In the genomic region with DNA sequence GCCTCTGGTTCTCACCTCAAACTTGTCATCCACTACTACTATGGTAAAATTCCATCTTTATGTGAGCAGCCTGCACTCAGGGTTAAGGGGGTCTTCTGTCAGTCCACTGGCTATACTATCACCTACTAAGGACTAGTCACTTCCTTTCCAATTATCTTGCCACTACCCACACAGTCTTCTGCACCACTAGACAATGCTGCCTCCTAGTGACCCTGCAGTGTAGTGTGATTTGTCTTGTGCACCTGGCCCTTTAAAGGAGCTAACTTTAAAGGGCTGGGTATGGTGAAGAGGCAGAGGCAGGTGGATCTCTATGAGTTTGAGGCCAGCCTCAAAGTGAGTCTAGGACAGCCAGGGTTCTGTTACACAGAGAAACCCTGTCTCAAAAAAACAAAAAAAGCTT, we compare ENCODE assay signal across 11 mouse cellular contexts. TPM values are rescaled to one million over a fixed set of nuclear protein-coding genes. Genes with fewer than 3 reads are reported as not detected.
DNase-seq lines count a peak whose midpoint lies in the region; ATAC-seq and TF ChIP-seq lines count a peak whose summit lies in the region.
"Had no signal": no experiment of that assay in that cellular context is flagged by ENCODE, and none has a peak within 500 bp of the region (broad histone marks: within the 10 kb centered on the region; RNA-seq: fewer than 3 reads in every experiment).

No protein-coding gene starts in this region.

- ATAC-seq in megakaryocyte progenitor cell, adult 5-6 weeks (replicated peaks; ENCODE audit: poor library complexity) = peak; percentile 69

- TF ChIP-seq CTCF in layer of hippocampus, adult 2 months (conservative IDR thresholded peaks at IDR 0.05) = peak; percentile 71

- DNase-seq in layer of hippocampus, adult 2 months (ENCODE audit: low spot score in 2 of 2) = no peak
- DNase-seq in layer of hippocampus, postnatal 36 days = no peak
- DNase-seq in CD4-positive, CD25-positive, alpha-beta regulatory T cell, adult 2 months (ENCODE audit: low read depth, low spot score) = peak; percentile 76
- DNase-seq in T-cell, adult 2 months (ENCODE audit: low spot score) = peak; percentile 30
- DNase-seq in cerebellum, postnatal 14 days = no peak
- no peak for DNase-seq in heart, postnatal 36 days
- no peak for DNase-seq in right cerebral cortex, adult 2 months (ENCODE audit: low spot score in 2 of 2)
- DNase-seq: kidney, adult 9 months had no signal

- no peak overlapping the region for H3K4me3 ChIP-seq in layer of hippocampus, adult 2 months
- H3K4me3 ChIP-seq: embryonic facial prominence, embryonic 13.5 days; heart, embryonic 13.5 days had no signal

- H3K27ac ChIP-seq in layer of hippocampus, adult 2 months = peak overlapping the region; percentile 92

- intact Hi-C loops in heart, postnatal 36 days (cut with DNase I) = no loop called here

RNA-seq across cellular contexts. Expression of gene Capn12, which starts 35.3 kb away (rescaled TPM):
- total RNA-seq in layer of hippocampus, adult 2 months (2021) = under 1 TPM; 0.15 to 0.29 TPM
- total RNA-seq in layer of hippocampus, postnatal 36 days (2021) = under 1 TPM; 0.22 to 0.35 TPM
- total RNA-seq in megakaryocyte progenitor cell, adult 5-6 weeks (2015) = not detected in 2 replicates
- total RNA-seq in megakaryocyte progenitor cell, adult 5-6 weeks (2017) = 0.24 TPM in 1 of 2 replicates, not detected in the other
- under 1 TPM; 0.19 to 0.27 TPM for total RNA-seq in heart, postnatal 36 days (2021)

RNA-seq across cellular contexts. Expression of gene Actn4, which starts 45.6 kb away (rescaled TPM):
- total RNA-seq in layer of hippocampus, adult 2 months (2021) = 100 to 1,000 TPM; 131 to 134 TPM
- 100 to 1,000 TPM; 121 to 130 TPM for total RNA-seq in layer of hippocampus, postnatal 36 days (2021)
- 86.4 and 87.2 TPM in 2 replicates for total RNA-seq in megakaryocyte progenitor cell, adult 5-6 weeks (2015)
- 47.1 and 49.5 TPM in 2 replicates for total RNA-seq in megakaryocyte progenitor cell, adult 5-6 weeks (2017)
- 10 to 100 TPM; 69.4 to 81.8 TPM for total RNA-seq in heart, postnatal 36 days (2021)

RNA-seq across cellular contexts. Expression of gene Lgals7, which starts 52.8 kb away (rescaled TPM):
- not detected for total RNA-seq in layer of hippocampus, adult 2 months (2021)
- not detected for total RNA-seq in layer of hippocampus, postnatal 36 days (2021)
- 0.52 TPM in 1 of 2 replicates, not detected in the other for total RNA-seq in megakaryocyte progenitor cell, adult 5-6 weeks (2015)
- not detected in 2 replicates for total RNA-seq in megakaryocyte progenitor cell, adult 5-6 weeks (2017)
- total RNA-seq in heart, postnatal 36 days (2021) = 1 to 10 TPM in 1 of 2 experiments, under 1 TPM in 1; 0.73 to 1.4 TPM

Comparison
In these comparisons a context has a peak if more than half of its experiments do, and no peak if none do; other contexts are left out.
1. DNase-seq: peak in CD4-positive, CD25-positive, alpha-beta regulatory T cell, adult 2 months (single experiment) and T-cell, adult 2 months (single experiment); none in layer of hippocampus, adult 2 months (0 of 2), layer of hippocampus, postnatal 36 days (0 of 2), cerebellum, postnatal 14 days (0 of 2), heart, postnatal 36 days (0 of 2) and right cerebral cortex, adult 2 months (0 of 2).